Mouse (Mus musculus) small intestine, adult 2 months (tissue): ENCODE results near the gene 1600002K03Rik. TPM values are rescaled to one million over a fixed set of nuclear protein-coding genes. Genes with fewer than 3 reads are reported as not detected.

Source experiments
- H3K27ac ChIP-seq: fragments of 200-500 bp; 2 replicates; pipeline ENCODE4 v1.5.1; 2012; ENCODE audit warnings: low read depth, low read length, control low read depth, inconsistent platforms; ENCODE audit not compliant: insufficient read depth
- H3K27me3 ChIP-seq: fragments of 200-500 bp; 2 replicates; pipeline ENCODE4 v1.6.1; 2012; ENCODE audit warnings: mild to moderate bottlenecking, moderate library complexity, low read length, inconsistent platforms; ENCODE audit not compliant: control insufficient read depth, insufficient read depth
- H3K36me3 ChIP-seq: fragments of 200-500 bp; 2 replicates; pipeline ENCODE4 v1.6.1; 2012; ENCODE audit warnings: mild to moderate bottlenecking, low read length, control low read depth, inconsistent platforms; ENCODE audit not compliant: control insufficient read depth, insufficient read depth
- H3K4me1 ChIP-seq: fragments of 200-500 bp; 2 replicates; pipeline ENCODE4 v1.6.1; 2012; ENCODE audit warnings: low read length, inconsistent platforms, mixed read lengths; ENCODE audit not compliant: control insufficient read depth, insufficient read depth, insufficient read length
- H3K4me3 ChIP-seq: fragments of 200-500 bp; 2 replicates; pipeline ENCODE4 v1.5.1; 2012; ENCODE audit warnings: low read depth, mild to moderate bottlenecking, control low read depth, inconsistent platforms, low read length, moderate library complexity
- CTCF ChIP-seq: fragments of 200-500 bp; IDR thresholded peaks from 2 replicates; pipeline ENCODE4 v1.5.1; 2012; ENCODE audit warnings: low read depth, mild to moderate bottlenecking, control low read depth, inconsistent platforms, low read length, moderate library complexity, mixed read lengths; ENCODE audit not compliant: insufficient replicate concordance, insufficient read length; ENCODE audit errors: extremely low read depth
- POLR2A ChIP-seq: fragments of 200-500 bp; IDR thresholded peaks from 2 replicates; pipeline ENCODE4 v1.6.1; 2012; ENCODE audit warnings: low read depth, mild to moderate bottlenecking, control low read depth, inconsistent platforms, low read length, moderate library complexity
- WGBS: fragments of 180-500 bp; shearing (Covaris S2); methylation state at CpG from one replicate; pipeline ENCODE4 v1.1.7; 2018; 5-methylcytosine and 5-hydroxymethylcytosine counted together
- polyA plus RNA-seq: library from polyadenylated mRNA; depleted of rRNA; stranded (reverse); fragments of >200 nt; gene quantifications from 2 replicates; pipeline ENCODE4 v1.2.3, GENCODE M21; 2012

1600002K03Rik gene
- polyA plus RNA-seq, 1 experiment: 9.0 TPM

DNA sequence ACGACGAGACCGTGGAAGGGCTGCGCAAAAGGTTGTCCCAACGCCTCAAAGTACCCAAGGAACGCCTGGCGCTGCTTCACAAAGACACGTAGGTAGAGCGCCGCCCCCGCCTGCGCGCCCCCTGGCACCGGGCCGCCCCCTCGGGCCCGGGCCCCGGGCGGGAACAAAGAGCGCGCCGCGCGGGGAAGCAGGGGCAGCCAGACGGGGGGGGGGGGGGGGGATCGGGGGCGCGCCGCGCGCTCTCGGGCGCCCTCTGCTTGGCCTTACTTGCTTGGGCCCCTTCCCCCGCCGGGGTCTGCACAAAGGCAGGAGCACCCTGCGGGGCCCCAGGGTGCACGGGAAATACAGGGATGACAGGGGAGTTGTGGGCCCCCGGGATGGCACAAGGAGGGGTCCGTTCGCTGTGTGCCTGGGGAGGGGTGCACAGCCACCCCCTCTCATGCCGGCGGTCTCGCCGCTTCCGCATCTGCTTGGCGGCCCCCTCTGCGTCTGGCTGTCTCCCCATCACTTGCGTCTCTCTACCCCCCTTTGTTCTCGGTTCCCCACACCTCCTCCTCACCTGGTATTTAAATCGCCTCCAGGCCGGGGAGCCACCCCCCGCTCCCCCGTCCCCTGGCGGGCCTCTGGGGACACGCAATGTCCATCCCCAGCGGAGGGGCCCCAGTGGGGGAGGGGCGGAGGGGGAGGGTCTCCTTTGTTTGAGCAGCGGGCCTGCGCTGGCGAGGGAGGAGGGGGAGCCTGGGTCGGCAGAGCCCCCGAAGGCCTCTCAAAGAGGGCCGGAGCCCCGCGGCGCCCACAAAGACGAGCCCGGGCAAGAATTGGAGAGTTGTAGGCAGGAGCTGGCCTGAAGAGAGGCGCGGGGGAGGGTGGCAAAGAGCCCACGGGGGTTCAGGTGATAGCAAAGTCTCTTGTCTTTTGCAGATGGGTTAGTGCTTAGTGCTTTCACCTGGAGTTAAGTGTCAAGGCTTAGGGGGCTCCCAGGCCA lies 22.2 kb upstream of the 1600002K03Rik start:
- 1% methylated on average over 70 of the region's 71 CpGs for WGBS
- Histone ChIP-seq H3K27me3 (no peaks in the 10 kb centered on the region), H3K4me1 (peaks cover 51% of the 10 kb centered on the region), H3K27ac (peak overlapping the region; percentile 89), H3K4me3 (peak overlapping the region; percentile 97), H3K36me3 (peaks cover 64% of the 10 kb centered on the region)
- TF ChIP-seq CTCF (no peak), POLR2A (no peak)

DNA sequence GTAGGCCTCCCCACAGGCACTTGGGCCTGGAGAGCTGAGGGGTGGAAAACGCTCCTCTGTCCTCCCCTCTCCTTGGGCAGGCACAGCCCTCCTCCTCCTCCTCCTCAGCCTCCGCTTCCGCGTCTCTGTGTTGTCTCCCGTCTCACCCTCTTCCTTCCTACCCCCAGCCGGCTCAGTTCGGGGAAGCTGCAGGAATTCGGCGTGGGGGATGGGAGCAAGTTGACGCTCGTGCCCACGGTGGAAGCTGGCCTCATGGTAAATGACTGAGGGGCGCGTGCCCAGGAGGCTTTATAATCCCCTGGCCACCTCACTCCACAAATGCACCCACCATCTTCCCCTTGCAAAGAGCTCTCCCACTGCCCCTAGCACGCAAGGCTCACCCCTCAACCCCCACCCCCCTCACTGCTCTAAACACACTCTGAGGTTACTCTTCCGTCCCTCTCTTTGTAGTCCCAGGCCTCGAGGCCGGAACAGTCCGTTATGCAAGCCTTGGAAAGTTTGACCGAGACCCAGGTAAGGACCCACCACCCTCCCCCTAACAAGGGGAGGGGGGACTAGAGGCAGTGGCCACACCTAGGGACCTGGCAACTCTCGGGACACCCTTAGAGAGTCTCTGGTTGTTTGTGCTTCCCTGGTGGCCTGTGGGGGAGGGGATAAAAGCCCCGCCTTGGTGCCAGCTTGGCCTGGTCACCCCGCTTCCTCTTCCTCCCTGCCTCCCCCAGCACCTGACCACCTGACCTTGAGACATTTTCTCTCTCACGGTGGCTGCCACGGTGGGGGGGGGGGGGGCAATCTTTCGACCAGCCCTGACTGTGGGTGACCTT lies 21.3 kb upstream of the 1600002K03Rik start:
- TF ChIP-seq POLR2A (peak; percentile 30; the same call in 1 of the 2 replicates), CTCF (no peak)
- peaks cover 50% of the 10 kb centered on the region for H3K4me1 ChIP-seq

DNA sequence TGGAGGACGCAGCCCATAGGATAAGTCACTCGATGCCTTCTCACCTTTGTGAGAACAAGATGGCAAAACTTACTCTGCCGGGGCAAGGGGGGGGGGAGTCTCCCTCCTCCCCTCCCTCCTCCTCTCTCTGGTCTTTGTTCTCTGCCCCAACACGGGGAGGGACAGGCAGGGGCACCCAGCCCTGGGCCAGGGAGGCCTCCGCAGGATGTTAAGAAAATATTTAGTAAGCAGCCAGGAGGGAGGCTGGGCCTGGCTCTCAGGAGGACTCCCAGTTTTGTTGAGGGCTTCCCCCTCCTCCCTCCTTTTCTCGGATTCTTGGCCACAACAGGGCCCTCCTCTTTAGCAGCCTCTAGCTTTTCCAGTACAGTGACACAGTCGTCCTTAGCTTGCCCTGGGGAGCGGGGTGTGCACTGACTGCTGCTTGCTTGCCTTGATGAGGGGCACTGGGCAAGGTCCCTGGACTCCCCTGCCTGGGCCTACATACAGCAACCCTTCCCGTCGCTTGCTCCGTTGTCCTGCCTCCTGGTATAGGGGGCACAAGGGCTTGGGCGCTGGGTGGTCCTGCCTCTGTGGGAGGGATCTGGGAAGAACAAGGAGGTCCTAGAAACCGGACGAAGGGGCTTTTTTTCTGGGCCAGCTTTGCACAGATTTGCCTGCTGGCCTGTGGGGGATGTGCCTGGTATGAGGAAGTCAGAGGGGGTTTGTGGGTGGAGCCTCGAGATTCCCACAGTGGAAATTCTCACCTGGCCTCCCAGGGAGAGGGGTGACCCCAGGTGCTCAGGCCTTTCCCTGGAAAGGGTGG lies 20.5 kb upstream of the 1600002K03Rik start:
- Histone ChIP-seq H3K27ac (peak overlapping the region; percentile 87), H3K4me1 (peaks cover 47% of the 10 kb centered on the region), H3K27me3 (no peaks in the 10 kb centered on the region), H3K36me3 (peaks cover 78% of the 10 kb centered on the region), H3K4me3 (peak overlapping the region; percentile 97)
- no peak for TF ChIP-seq POLR2A
- WGBS: 28% methylated on average over 15 of the region's 15 CpGs

More for the DNA sequence above, 21.3 kb upstream of the 1600002K03Rik start:
- H3K27ac ChIP-seq: peak overlapping the region; percentile 87
- no peaks in the 10 kb centered on the region for H3K27me3 ChIP-seq
- peaks cover 70% of the 10 kb centered on the region for H3K36me3 ChIP-seq
- WGBS: 3% methylated on average over 26 of the region's 26 CpGs
- H3K4me3 ChIP-seq: peak overlapping the region; percentile 97

DNA sequence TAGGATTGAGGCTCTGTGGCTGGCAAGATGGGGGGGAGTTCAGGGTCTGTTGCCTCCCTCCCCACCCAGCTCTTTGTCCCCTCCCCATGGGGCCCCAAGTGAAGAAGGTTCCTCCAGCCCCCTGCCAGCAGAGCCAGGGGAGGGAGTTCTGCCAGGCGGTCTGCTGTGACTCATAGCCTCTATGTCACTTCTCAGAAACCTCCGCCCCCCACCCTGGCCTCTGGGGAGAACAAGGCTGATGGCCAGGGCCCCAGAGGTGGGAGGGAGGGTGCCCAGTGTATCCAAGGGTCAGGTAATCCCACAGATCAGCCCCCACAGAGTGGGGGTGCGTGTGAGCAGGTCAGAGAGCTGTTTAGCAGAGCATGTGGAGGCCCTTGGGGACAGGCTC lies 19.9 kb upstream of the 1600002K03Rik start:
- H3K27me3 ChIP-seq: no peaks in the 10 kb centered on the region
- no peak for TF ChIP-seq POLR2A
- no peak for TF ChIP-seq CTCF
- H3K36me3 ChIP-seq: peaks cover 82% of the 10 kb centered on the region
- H3K4me3 ChIP-seq: peak overlapping the region; percentile 97; the same call in 1 of the 2 replicates
- peak overlapping the region; percentile 87; the same call in 1 of the 2 replicates for H3K27ac ChIP-seq
- H3K4me1 ChIP-seq: peaks cover 44% of the 10 kb centered on the region
- WGBS: 59% methylated on average over 3 of the region's 3 CpGs

DNA sequence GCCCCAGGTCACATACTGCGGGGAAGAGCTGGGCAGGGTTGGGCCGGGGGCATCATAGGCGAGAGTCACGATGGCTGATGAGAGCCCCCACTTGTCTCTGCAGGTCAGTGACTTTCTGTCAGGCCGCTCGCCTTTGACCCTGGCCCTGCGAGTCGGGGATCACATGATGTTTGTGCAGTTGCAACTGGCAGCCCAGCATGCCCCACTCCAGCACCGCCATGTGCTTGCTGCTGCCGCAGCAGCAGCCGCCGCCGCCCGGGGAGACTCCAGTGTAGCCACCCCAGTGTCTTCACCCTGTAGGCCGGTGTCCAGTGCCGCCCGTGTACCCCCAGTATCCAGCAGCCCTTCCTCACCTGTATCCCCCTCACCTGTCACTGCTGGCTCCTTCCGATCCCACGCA lies 19.0 kb upstream of the 1600002K03Rik start:
- TF ChIP-seq POLR2A: no peak
- TF ChIP-seq CTCF: no peak
- H3K36me3 ChIP-seq: peaks cover 82% of the 10 kb centered on the region
- H3K27me3 ChIP-seq: no peaks in the 10 kb centered on the region
- H3K27ac ChIP-seq: no peak overlapping the region
- H3K4me1 ChIP-seq: peaks cover 47% of the 10 kb centered on the region
- no peak overlapping the region for H3K4me3 ChIP-seq
- WGBS: 87% methylated on average over 19 of the region's 19 CpGs

DNA sequence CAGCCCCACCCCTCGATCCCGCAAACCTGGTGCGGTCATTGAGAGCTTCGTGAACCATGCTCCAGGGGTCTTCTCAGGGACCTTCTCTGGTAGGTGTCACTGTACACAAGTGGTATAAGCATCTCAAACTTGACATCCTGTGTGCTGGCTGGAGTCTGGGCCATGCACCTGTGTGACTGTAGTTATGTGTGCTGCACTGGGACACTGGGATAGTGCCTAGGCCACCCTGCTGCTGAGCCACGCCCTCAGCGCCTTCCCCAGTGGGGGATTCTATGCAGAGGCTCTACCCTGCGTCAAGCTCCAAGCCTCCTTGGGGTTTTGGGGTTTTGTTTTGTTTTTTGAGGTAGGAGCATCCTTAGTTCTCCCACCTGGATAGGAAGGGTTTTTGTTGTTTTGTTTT lies 18.4 kb upstream of the 1600002K03Rik start:
- H3K36me3 ChIP-seq: peaks cover 82% of the 10 kb centered on the region
- no peaks in the 10 kb centered on the region for H3K27me3 ChIP-seq
- TF ChIP-seq CTCF (no peak), POLR2A (no peak)
- no peak overlapping the region for H3K27ac ChIP-seq
- H3K4me1 ChIP-seq: peaks cover 54% of the 10 kb centered on the region
- WGBS: 85% methylated on average over 7 of the region's 7 CpGs
- H3K4me3 ChIP-seq: no peak overlapping the region
